Mouse (Mus musculus): ENCODE results near the gene Capzb. TPM values are rescaled to one million over a fixed set of nuclear protein-coding genes. Genes with fewer than 3 reads are reported as not detected.

Gene Capzb
- total and polyA plus RNA-seq, 3 experiments, result 86.4 to 388 (median 160) TPM

- H3K27me3 ChIP-seq (replicated peaks), result no peaks in the 10 kb centered on the region
- in situ Hi-C loops (cut with MboI; ENCODE audit: low pct_ligation_motif_present, low pct_unique_long_range_greater_than_20kb, low sequenced_read_pairs), result no loop called here
- H3K79me2 ChIP-seq (replicated peaks; ENCODE audit: control insufficient read depth, extremely low read depth, insufficient read depth, poor library complexity, severe bottlenecking), result peaks cover 87% of the 10 kb centered on the region
- no peak for DNase-seq (ENCODE audit: extremely low read depth)
- H3K9ac ChIP-seq (ENCODE audit: insufficient read depth, low read depth), result no peak overlapping the region
- dilution Hi-C loops (cut with MboI; ENCODE audit: extremely low pct_ligation_motif_present, extremely low pct_unique_long_range_greater_than_20kb, low sequenced_read_pairs), result no loop called here
- H3K4me3 ChIP-seq (replicated peaks in 1 of 3; ENCODE audit: low read depth in 2 of 3, low read length in 2 of 3, poor library complexity in 1 of 3), result no peak overlapping the region
- TF ChIP-seq MAFK (IDR thresholded peaks at IDR 0.05; ENCODE audit: insufficient replicate concordance, low read length), result no peak
- no peak for TF ChIP-seq CHD1 (IDR thresholded peaks at IDR 0.05; ENCODE audit: low read depth, low read length)
- TF ChIP-seq USF2 (conservative IDR thresholded peaks at IDR 0.05; ENCODE audit: low read depth, low read length), result no peak
- TF ChIP-seq IRF4 (IDR thresholded peaks at IDR 0.05; ENCODE audit: low read depth, low read length), result no peak
- TF ChIP-seq JUN (IDR thresholded peaks at IDR 0.05; ENCODE audit: insufficient read depth, low read depth, low read length), result no peak
- no peak for TF ChIP-seq KAT2A (IDR thresholded peaks at IDR 0.05; ENCODE audit: insufficient replicate concordance, low read length)
- no peak for TF ChIP-seq MAZ (IDR thresholded peaks at IDR 0.05; ENCODE audit: low read depth, low read length)
- TF ChIP-seq GABPA (IDR thresholded peaks at IDR 0.05; ENCODE audit: insufficient replicate concordance, low read depth, low read length), result no peak
- no peak for TF ChIP-seq MYC (IDR thresholded peaks at IDR 0.05; ENCODE audit: low read depth, low read length)
- TF ChIP-seq SIN3A (IDR thresholded peaks at IDR 0.05; ENCODE audit: low read length), result no peak
- no peak for TF ChIP-seq USF1 (IDR thresholded peaks at IDR 0.05; ENCODE audit: low read depth, low read length)
- no peak for TF ChIP-seq TCF12 (IDR thresholded peaks at IDR 0.05; ENCODE audit: low read depth, low read length)
- no peak for TF ChIP-seq ZKSCAN1 (IDR thresholded peaks at IDR 0.05; ENCODE audit: borderline replicate concordance, low read depth, low read length)
- TF ChIP-seq MXI1 (IDR thresholded peaks at IDR 0.05; ENCODE audit: low read depth, low read length), result no peak
- no peak for TF ChIP-seq RCOR1 (conservative IDR thresholded peaks at IDR 0.05; ENCODE audit: low read depth, low read length)
- H3K27ac ChIP-seq (ENCODE audit: insufficient read depth, low read depth), result no peak overlapping the region
- no peak overlapping the region for H3K4me2 ChIP-seq (ENCODE audit: insufficient read depth, low read depth, poor library complexity, severe bottlenecking)
- H3K4me1 ChIP-seq (ENCODE audit: control insufficient read depth in 1 of 2, insufficient read depth in 2 of 2), result peaks cover 37 to 81% of the 10 kb centered on the region in 2 experiments
- no peaks in the 10 kb centered on the region for H3K9me3 ChIP-seq (replicated peaks; ENCODE audit: low read length)
- H3K36me3 ChIP-seq (replicated peaks in 1 of 2; ENCODE audit: control insufficient read depth in 1 of 2, insufficient read depth in 1 of 2, low read length in 1 of 2), result peaks cover 11 to 74% of the 10 kb centered on the region in 2 experiments
Measured at GRCm38 (mm10) chr4:139196949-139197348, 4.2 kb downstream of the Capzb start.

GRCm38 (mm10) chr4:139197453-139197852 is 4.8 kb downstream of the Capzb start:
- TF ChIP-seq E2F4 (IDR thresholded peaks at IDR 0.05; ENCODE audit: insufficient replicate concordance, low read depth, low read length) (no peak), ETS1 (conservative IDR thresholded peaks at IDR 0.05; ENCODE audit: low read depth, low read length) (no peak), HCFC1 (IDR thresholded peaks at IDR 0.05; ENCODE audit: low read depth, low read length) (no peak), RCOR1 (conservative IDR thresholded peaks at IDR 0.05; ENCODE audit: low read depth, low read length) (no peak), BHLHE40 (IDR thresholded peaks at IDR 0.05; ENCODE audit: low read depth, low read length) (no peak), MAFK (IDR thresholded peaks at IDR 0.05; ENCODE audit: insufficient replicate concordance, low read length) (no peak), MEF2A (IDR thresholded peaks at IDR 0.05; ENCODE audit: borderline replicate concordance, low read depth, low read length) (no peak), USF1 (IDR thresholded peaks at IDR 0.05; ENCODE audit: low read depth, low read length) (no peak), TCF12 (IDR thresholded peaks at IDR 0.05; ENCODE audit: low read depth, low read length) (no peak), ZC3H11A (IDR thresholded peaks at IDR 0.05; ENCODE audit: low read depth, low read length) (no peak), GABPA (IDR thresholded peaks at IDR 0.05; ENCODE audit: insufficient replicate concordance, low read depth, low read length) (no peak), SMC3 (IDR thresholded peaks at IDR 0.05; ENCODE audit: low read depth, low read length) (no peak), PAX5 (IDR thresholded peaks at IDR 0.05; ENCODE audit: low read length) (no peak), RAD21 (IDR thresholded peaks at IDR 0.05; ENCODE audit: low read depth, low read length) (no peak), KAT2A (IDR thresholded peaks at IDR 0.05; ENCODE audit: insufficient replicate concordance, low read length) (no peak), ELF1 (IDR thresholded peaks at IDR 0.05; ENCODE audit: low read depth, low read length) (no peak), UBTF (IDR thresholded peaks at IDR 0.05; ENCODE audit: low read depth, low read length) (no peak), POLR2A (IDR thresholded peaks at IDR 0.05; ENCODE audit: low read depth, low read length) (no peak)
- no peaks in the 10 kb centered on the region for H3K27me3 ChIP-seq (replicated peaks)
- DNase-seq (ENCODE audit: extremely low read depth), result no peak
- in situ Hi-C loops (cut with MboI; ENCODE audit: low pct_ligation_motif_present, low pct_unique_long_range_greater_than_20kb, low sequenced_read_pairs) (no loop called here), dilution Hi-C loops (cut with MboI; ENCODE audit: extremely low pct_ligation_motif_present, extremely low pct_unique_long_range_greater_than_20kb, low sequenced_read_pairs) (no loop called here)
- no peak overlapping the region for H3K4me3 ChIP-seq (replicated peaks in 1 of 3; ENCODE audit: low read depth in 2 of 3, low read length in 2 of 3, poor library complexity in 1 of 3)
- no peak overlapping the region for H3K9ac ChIP-seq (ENCODE audit: insufficient read depth, low read depth)
- H3K4me1 ChIP-seq (ENCODE audit: control insufficient read depth in 1 of 2, insufficient read depth in 2 of 2), result peaks cover 38 to 86% of the 10 kb centered on the region in 2 experiments
- H3K9me3 ChIP-seq (replicated peaks; ENCODE audit: low read length), result no peaks in the 10 kb centered on the region
- H3K4me2 ChIP-seq (ENCODE audit: insufficient read depth, low read depth, poor library complexity, severe bottlenecking), result no peak overlapping the region
- H3K27ac ChIP-seq (ENCODE audit: insufficient read depth, low read depth), result no peak overlapping the region
- peaks cover 93% of the 10 kb centered on the region for H3K79me2 ChIP-seq (replicated peaks; ENCODE audit: control insufficient read depth, extremely low read depth, insufficient read depth, poor library complexity, severe bottlenecking)
- H3K36me3 ChIP-seq (replicated peaks in 1 of 2; ENCODE audit: control insufficient read depth in 1 of 2, insufficient read depth in 1 of 2, low read length in 1 of 2), result peaks cover 11 to 76% of the 10 kb centered on the region in 2 experiments
